Mouse (Mus musculus): ENCODE measurements around the gene Tpi1. TPM values are rescaled to one million over a fixed set of nuclear protein-coding genes. Genes with fewer than 3 reads are reported as not detected.

The Tpi1 gene
- total and polyA plus RNA-seq, 2 experiments from 2014 or later, result 1,142 to 1,544 TPM

- H3K27ac ChIP-seq (ENCODE audit: low read depth), result no peak overlapping the region
- no peak for DNase-seq (ENCODE audit: low spot score)
- ATAC-seq (ENCODE audit: insufficient read depth, low read depth), result no peak
- peaks cover 33% of the 10 kb centered on the region for H3K27me3 ChIP-seq (ENCODE audit: control insufficient read depth, insufficient read depth, low read length)
- no peak overlapping the region for H3K4me3 ChIP-seq (ENCODE audit: low read depth, low read length)
- no peaks in the 10 kb centered on the region for H3K9me3 ChIP-seq (replicated peaks; ENCODE audit: control insufficient read depth, low read length)
- peaks cover 18% of the 10 kb centered on the region for H3K4me1 ChIP-seq (ENCODE audit: control insufficient read depth, insufficient read depth)
- no peaks in the 10 kb centered on the region for H3K36me3 ChIP-seq (replicated peaks; ENCODE audit: control insufficient read depth, insufficient read depth, low read length)
- no peak overlapping the region for H3K4me2 ChIP-seq (ENCODE audit: low read depth, low read length)
- WGBS, result 82% methylated on average over 9 of the region's 9 CpGs
- no peak for TF ChIP-seq CTCF (IDR thresholded peaks at IDR 0.05; ENCODE audit: low read depth)
- no peak for TF ChIP-seq EP300 (IDR thresholded peaks at IDR 0.05; ENCODE audit: low read depth)
- no peak overlapping the region for H3K9ac ChIP-seq (replicated peaks; ENCODE audit: low read depth, low read length)
These were observed 46.4 kb upstream of the Tpi1 start for GRCm38 (mm10) chr6:124860511-124860910.

DNA sequence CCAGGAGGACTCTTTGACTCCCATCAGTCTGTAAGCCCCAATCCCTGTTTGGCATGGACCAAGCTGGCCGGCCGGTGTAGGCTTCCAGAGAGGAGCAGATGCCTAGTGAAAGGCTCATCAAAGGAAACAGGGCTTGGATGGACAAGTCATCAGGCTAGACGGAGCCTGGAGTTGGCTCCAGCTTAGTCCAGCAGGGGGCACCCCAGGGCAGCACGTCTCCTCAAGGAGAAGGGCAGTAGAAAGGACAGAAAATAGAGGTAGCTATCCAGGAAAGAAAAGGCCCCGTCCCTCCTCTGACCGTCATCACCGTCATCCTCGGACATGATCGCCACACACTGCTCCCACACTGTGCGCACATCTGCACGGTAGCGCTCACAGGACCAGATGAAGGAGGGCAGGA, 45.6 kb upstream of the Tpi1 start:
- no peaks in the 10 kb centered on the region for H3K36me3 ChIP-seq (replicated peaks; ENCODE audit: control insufficient read depth, insufficient read depth, low read length)
- ATAC-seq (ENCODE audit: insufficient read depth, low read depth), result peak; percentile 42
- no peaks in the 10 kb centered on the region for H3K9me3 ChIP-seq (replicated peaks; ENCODE audit: control insufficient read depth, low read length)
- no peak overlapping the region for H3K4me2 ChIP-seq (ENCODE audit: low read depth, low read length)
- peaks cover 33% of the 10 kb centered on the region for H3K27me3 ChIP-seq (ENCODE audit: control insufficient read depth, insufficient read depth, low read length)
- H3K9ac ChIP-seq (replicated peaks; ENCODE audit: low read depth, low read length), result no peak overlapping the region
- DNase-seq (ENCODE audit: low spot score), result peak; percentile 75
- peaks cover 18% of the 10 kb centered on the region for H3K4me1 ChIP-seq (ENCODE audit: control insufficient read depth, insufficient read depth)
- H3K27ac ChIP-seq (ENCODE audit: low read depth), result no peak overlapping the region
- WGBS, result 8% methylated on average over 12 of the region's 12 CpGs
- H3K4me3 ChIP-seq (ENCODE audit: low read depth, low read length), result no peak overlapping the region
- TF ChIP-seq CTCF (IDR thresholded peaks at IDR 0.05; ENCODE audit: low read depth) (peak; percentile 92), EP300 (IDR thresholded peaks at IDR 0.05; ENCODE audit: low read depth) (no peak)

GRCm38 (mm10) chr6:124858561-124859318, 44.6 kb upstream of the Tpi1 start:
- H3K27me3 ChIP-seq (ENCODE audit: control insufficient read depth, insufficient read depth, low read length), result peaks cover 33% of the 10 kb centered on the region
- 66% methylated on average over 28 of the region's 28 CpGs for WGBS
- DNase-seq (ENCODE audit: low spot score), result no peak
- H3K9ac ChIP-seq (replicated peaks; ENCODE audit: low read depth, low read length), result no peak overlapping the region
- peaks cover 16% of the 10 kb centered on the region for H3K4me1 ChIP-seq (ENCODE audit: control insufficient read depth, insufficient read depth)
- no peak overlapping the region for H3K27ac ChIP-seq (ENCODE audit: low read depth)
- TF ChIP-seq EP300 (IDR thresholded peaks at IDR 0.05; ENCODE audit: low read depth), result no peak
- no peak for TF ChIP-seq CTCF (IDR thresholded peaks at IDR 0.05; ENCODE audit: low read depth)
- H3K9me3 ChIP-seq (replicated peaks; ENCODE audit: control insufficient read depth, low read length), result no peaks in the 10 kb centered on the region
- no peak for ATAC-seq (ENCODE audit: insufficient read depth, low read depth)
- H3K4me2 ChIP-seq (ENCODE audit: low read depth, low read length), result no peak overlapping the region; the same call in 1 of the 2 replicates
- no peaks in the 10 kb centered on the region for H3K36me3 ChIP-seq (replicated peaks; ENCODE audit: control insufficient read depth, insufficient read depth, low read length)
- no peak overlapping the region for H3K4me3 ChIP-seq (ENCODE audit: low read depth, low read length)

DNA sequence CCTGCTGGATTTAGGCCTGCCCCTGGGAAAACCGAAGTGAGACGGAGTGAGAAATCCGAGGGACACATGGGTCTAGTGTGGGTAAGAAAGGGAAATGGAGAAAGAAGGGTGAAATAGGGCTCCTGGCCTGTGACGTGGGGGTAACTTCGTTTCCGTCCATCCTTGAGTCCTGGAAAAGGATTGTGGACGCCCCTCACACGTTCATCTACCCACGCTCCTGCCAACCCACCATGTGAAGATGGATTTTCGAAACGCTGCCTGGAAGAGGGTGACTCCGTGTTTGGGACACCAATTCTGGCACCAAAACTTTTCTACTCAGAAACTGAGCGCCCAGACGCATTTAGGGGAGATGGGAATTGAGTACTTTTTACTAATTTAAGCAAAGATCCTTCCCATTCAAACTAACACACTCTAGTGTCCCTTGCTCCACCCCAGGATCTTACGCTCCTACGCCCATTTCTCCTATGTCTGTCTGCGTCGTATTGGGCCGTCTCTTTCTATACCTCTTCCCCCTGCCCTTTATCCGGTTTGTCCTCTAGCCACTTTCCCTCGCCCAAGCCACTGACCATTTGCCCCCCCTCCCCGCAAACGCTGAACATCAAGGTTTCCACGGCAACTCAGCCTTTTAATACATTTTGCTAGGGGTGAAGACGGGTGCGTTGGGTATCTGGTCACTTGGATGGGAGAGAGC, 43.9 kb upstream of the Tpi1 start:
- Histone ChIP-seq H3K27me3 (ENCODE audit: control insufficient read depth, insufficient read depth, low read length) (peaks cover 31% of the 10 kb centered on the region), H3K4me2 (ENCODE audit: low read depth, low read length) (peak overlapping the region; percentile 93), H3K4me3 (ENCODE audit: low read depth, low read length) (peak overlapping the region; percentile 64), H3K36me3 (replicated peaks; ENCODE audit: control insufficient read depth, insufficient read depth, low read length) (no peaks in the 10 kb centered on the region), H3K9me3 (replicated peaks; ENCODE audit: control insufficient read depth, low read length) (no peaks in the 10 kb centered on the region), H3K4me1 (ENCODE audit: control insufficient read depth, insufficient read depth) (peaks cover 10% of the 10 kb centered on the region), H3K9ac (replicated peaks; ENCODE audit: low read depth, low read length) (no peak overlapping the region), H3K27ac (ENCODE audit: low read depth) (peak overlapping the region; percentile 5; the same call in 1 of the 2 replicates)
- TF ChIP-seq EP300 (IDR thresholded peaks at IDR 0.05; ENCODE audit: low read depth) (no peak), CTCF (IDR thresholded peaks at IDR 0.05; ENCODE audit: low read depth) (no peak)
- 34% methylated on average over 26 of the region's 26 CpGs for WGBS
- ATAC-seq (ENCODE audit: insufficient read depth, low read depth) (no peak), DNase-seq (ENCODE audit: low spot score) (no peak)

DNA sequence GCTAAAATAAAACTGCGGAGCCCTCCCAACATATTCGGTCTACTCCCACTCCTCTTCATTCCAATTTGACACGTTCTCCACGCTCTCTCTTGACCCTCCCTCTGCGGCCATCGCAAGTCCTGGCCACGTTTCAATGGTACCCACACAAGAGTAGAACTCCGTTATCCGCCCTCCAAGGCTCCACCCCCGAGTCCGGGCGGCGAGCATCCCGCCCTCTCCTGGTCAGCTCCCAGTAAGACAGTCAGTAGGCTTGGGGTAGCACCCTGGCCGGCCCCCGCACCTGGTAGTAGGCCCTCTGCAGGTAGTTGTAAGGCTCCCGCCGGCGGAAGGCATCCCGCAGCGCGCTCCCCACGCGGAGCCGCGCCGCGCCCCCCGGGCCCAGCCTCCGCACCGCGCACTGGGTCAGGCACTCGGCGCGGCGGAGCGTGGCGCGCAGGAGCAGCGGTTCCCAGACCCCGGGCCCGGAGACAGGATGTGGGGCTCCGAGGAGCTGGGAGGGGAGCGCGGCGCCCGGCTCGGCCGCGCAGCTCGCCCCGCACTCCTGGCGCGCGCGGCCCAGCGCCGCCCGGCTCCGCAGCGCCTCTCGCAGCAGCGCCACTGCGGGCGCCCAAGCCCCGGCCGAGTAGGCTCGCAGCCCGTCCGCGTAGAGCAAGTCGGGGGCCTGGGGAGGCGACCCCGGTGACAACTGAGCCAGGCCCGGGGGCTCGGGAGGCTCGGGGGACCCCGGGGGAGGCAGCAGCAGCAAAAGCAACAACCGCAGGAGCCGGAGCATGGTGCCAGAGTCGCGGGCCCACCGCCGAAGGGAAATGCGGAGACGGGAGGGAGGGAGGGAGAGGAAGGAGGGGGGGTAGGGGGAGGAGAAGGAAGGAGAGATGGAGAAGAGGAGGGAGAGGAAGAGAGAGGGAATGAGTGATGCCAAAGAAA, 43.1 kb upstream of the Tpi1 start, which contains the start of gene P3h3:
Gene P3h3 (minus strand): TSS at position 837 of the 924 bp plus-strand sequence.
- peak within 1 kb of the TSS; percentile 82 for H3K9ac ChIP-seq (replicated peaks; ENCODE audit: low read depth, low read length)
- H3K27ac ChIP-seq (ENCODE audit: low read depth), result peak within 1 kb of the TSS; percentile 86
- under 1% methylated on average over 75 of the region's 86 CpGs for WGBS
- H3K9me3 ChIP-seq (replicated peaks; ENCODE audit: control insufficient read depth, low read length), result no peaks in the 10 kb centered on the region
- peak within 1 kb of the TSS; percentile 93 for H3K4me2 ChIP-seq (ENCODE audit: low read depth, low read length)
- peak within 1 kb of the TSS; percentile 64 for H3K4me3 ChIP-seq (ENCODE audit: low read depth, low read length)
- TF ChIP-seq EP300 (IDR thresholded peaks at IDR 0.05; ENCODE audit: low read depth) (no peak), CTCF (IDR thresholded peaks at IDR 0.05; ENCODE audit: low read depth) (peak; percentile 65)
- H3K4me1 ChIP-seq (ENCODE audit: control insufficient read depth, insufficient read depth), result peaks cover 7% of the 10 kb centered on the region
- peak; percentile 51 for DNase-seq (ENCODE audit: low spot score)
- ATAC-seq (ENCODE audit: insufficient read depth, low read depth), result peak; percentile 82
- peaks cover 25% of the 10 kb centered on the region for H3K27me3 ChIP-seq (ENCODE audit: control insufficient read depth, insufficient read depth, low read length)
- no peaks in the 10 kb centered on the region for H3K36me3 ChIP-seq (replicated peaks; ENCODE audit: control insufficient read depth, insufficient read depth, low read length)
